Mouse (Mus musculus) right cerebral cortex, adult 18-20 months (tissue): ENCODE data around the gene Osbpl10.

ENCODE experiments used
- DNase-seq: peaks from one replicate; pipeline ENCODE4 v3.0.0; 2022; ENCODE audit warnings: mixed read lengths

Gene Osbpl10

DNA sequence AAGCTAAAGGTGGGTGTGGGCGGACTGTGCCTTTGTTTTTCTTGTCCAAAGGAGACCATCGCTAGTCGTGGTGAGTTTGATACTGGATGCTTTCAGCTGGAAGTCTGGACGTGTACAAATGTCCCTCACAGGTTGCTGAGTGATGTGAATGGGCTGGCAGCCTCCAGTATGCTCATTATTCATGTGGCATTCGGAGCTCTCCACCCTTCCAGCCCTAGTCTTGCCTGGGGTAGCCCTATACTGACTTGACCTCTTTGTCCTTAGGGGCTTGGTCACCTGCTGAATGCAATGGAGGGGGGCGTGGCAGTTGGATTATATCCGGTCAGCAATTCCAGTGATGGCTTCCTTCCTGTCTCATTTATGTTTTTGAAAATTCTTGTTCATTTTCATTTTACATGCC lies 56.4 kb downstream of the Osbpl10 start:
- DNase-seq = no peak

DNA sequence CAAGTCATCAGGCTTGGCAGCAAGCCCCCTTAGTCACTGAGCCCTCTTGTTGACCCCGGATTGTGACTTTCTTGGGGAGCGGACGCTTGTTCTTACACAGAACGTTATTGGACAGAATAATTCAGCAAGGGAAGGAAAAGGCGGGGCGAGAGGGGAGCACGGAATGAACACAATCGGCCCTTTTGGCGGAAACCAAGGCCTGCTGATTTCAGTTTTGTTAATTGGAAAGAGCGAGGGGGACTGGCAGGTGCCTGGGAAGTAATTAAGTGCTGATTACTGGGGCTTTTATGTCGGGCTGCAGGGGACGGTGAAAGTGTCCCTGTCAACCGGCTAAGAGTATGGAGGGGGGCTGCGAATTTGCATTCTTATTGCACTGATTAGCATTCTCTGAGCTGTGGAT lies 59.8 kb downstream of the Osbpl10 start:
- no peak for DNase-seq

- DNase-seq = no peak
Observed at GRCm38 (mm10) chr9:115038686-115039085, 60.3 kb downstream of the Osbpl10 start.

DNA sequence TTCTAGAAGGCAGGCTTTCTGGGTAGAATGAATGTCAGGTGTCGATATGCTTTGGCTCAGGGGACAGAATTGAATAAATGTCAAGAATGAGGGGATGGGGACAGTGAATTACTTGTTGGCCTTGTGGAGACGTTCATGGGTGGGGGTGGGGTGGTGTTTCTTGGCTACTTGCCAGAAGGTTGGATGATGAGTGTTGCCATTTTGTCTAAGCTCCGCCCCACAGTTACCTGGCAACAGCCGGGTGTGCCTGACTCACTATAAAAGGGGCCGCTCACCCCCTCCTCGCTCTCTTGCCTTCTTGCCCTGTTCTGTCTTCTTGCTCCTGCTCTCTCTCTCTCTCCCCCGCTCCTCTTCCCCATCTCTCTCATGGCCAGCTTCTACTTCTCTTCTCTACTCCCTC lies 60.9 kb downstream of the Osbpl10 start:
- DNase-seq = no peak

- DNase-seq = no peak
Observed at GRCm38 (mm10) chr9:115042571-115042970, 64.2 kb downstream of the Osbpl10 start.

DNA sequence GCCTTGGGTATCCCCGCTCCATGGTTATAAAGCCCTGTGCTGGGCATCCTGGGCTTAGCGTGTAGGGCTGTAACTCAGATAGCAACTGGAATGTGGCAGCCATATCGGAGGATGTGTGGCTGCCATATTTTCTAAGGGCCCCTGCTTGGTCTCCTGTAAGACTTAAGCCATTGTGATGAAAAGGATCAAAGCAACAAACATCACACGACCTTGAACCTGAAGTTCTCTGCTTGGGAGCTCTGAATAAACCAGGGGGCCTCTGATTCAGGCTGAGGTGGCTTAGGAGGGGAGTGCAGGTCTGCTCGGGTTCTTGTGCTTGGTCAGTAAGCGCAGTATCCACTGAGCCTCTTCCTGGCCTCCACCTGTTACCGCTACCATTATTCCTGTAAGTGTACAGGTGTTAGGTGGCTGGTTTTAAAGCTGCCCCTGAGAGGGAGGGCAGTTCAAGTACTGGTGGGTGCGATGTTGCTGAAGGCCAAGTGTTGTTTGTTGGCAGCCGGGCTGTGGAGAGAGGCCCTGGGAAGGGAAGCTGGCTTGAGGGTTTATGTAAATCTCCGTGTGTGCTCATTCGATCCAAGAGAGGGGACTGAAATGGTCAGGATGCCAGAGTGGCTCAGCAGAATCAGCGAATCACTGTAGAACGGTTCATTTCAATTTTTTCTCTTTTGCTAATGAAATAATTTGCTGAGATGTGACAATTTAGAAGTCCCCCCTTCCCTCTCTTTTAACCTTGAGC lies 64.8 kb downstream of the Osbpl10 start:
- DNase-seq = no peak

GRCm38 (mm10) chr9:115043881-115044770 lies 65.8 kb downstream of the Osbpl10 start:
- DNase-seq = no peak

GRCm38 (mm10) chr9:115045087-115045800 lies 66.9 kb downstream of the Osbpl10 start:
- no peak for DNase-seq

GRCm38 (mm10) chr9:115046701-115047100 lies 68.3 kb downstream of the Osbpl10 start:
- no peak for DNase-seq

DNA sequence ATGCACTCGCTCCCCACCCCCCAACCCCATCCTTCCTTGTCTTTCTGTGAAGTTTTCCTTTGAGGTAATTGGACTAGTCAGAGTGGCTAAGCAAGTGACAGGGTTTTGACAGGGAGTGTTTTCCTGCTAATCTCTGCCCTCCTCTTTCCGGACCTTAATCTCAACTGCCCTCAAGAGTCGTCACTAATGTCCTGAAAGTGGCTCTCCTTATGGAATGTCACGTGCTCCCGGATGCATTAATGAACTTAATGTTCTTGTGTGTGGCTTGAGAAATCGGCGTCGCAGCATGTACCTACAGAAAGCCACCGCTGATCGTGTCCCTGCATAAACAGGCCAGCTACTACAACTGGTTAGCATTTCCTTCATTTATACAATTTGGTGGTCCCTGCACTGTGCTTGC lies 70.0 kb downstream of the Osbpl10 start:
- DNase-seq = no peak

- no peak for DNase-seq
Observed at GRCm38 (mm10) chr9:115048861-115049260, 70.5 kb downstream of the Osbpl10 start.

DNA sequence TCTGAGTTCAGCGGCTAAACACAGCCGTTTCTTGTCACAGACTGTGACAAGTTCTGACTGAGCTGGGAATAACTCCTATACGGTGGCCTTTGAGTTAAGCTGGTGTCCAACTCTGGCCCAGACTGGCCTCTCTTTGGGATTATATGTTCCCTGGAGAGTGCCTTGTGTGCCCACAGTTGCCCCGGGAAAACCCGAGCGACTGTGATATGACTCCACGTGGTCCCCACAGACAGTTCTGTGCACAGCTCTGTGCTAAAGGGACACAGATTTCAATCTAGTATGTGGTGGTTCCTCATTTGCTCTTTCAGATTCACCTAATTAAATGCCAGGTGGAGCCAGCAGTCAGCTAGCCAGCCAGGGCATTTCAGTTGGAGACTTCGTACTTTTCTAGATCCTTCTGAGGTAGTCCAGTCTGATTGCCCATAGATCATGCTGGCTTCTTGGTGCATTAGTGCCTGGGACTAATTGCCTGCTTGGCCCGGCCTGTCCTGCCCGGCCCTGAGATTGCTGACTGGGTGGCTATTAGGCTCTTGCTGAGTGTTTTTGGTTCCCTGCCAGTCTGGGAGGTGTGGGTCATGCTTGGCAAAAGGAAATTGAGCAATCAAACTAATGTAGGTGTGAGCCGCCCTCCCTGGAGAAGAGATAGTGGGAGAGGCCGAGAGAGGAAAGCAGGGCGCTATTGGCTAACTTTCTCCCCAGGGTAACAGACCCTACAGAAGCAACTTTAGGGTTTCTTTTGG lies 71.8 kb downstream of the Osbpl10 start:
- no peak for DNase-seq

GRCm38 (mm10) chr9:115051976-115052375 lies 73.6 kb downstream of the Osbpl10 start:
- DNase-seq = peak; percentile 67

DNA sequence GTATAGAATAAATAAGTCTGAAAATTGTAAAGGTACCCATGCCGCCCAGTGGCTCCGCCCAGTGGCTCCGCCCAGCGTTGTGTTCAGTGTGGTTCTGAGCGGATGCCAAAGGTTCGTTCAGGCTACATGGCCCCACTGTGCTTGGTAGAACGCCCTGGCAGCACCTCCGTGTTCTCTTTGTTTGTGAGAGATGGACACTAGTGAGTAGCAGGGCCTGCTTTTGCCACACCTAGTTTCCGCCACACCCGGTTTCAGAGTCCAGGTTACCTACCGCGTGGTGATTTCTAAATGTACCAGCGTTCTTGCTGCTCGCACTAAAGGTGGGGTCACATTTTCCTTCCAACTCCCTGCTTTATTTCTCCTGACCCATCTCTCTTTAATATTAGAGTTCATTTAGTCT lies 75.4 kb downstream of the Osbpl10 start:
- DNase-seq = no peak

GRCm38 (mm10) chr9:115055041-115055830 lies 76.9 kb downstream of the Osbpl10 start:
- no peak for DNase-seq

DNA sequence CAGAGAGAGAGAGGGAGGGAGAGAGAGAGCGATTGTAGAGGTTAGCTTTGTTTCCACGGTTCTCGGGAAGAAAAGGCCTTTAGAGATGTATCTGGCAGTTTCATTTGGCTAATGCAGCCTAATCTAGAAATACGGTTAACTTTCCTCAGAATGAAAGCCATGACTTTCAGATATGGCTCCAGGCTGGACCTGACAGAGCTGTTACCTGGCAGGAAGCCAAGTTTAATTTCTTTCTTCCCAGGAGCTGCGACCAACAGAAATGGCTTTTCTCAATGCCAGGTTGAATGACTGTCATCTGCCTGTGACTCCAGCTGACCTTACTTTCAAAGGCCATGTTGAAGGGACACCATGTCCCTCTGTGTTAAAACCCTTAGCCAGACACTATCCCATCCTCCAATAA lies 80.4 kb downstream of the Osbpl10 start:
- no peak for DNase-seq

GRCm38 (mm10) chr9:115064834-115065233 lies 86.5 kb downstream of the Osbpl10 start:
- DNase-seq = no peak

- peak; percentile 72 for DNase-seq
Observed at GRCm38 (mm10) chr9:115067071-115067470, 88.7 kb downstream of the Osbpl10 start.

GRCm38 (mm10) chr9:115075191-115075590 lies 96.8 kb downstream of the Osbpl10 start:
- no peak for DNase-seq

DNA sequence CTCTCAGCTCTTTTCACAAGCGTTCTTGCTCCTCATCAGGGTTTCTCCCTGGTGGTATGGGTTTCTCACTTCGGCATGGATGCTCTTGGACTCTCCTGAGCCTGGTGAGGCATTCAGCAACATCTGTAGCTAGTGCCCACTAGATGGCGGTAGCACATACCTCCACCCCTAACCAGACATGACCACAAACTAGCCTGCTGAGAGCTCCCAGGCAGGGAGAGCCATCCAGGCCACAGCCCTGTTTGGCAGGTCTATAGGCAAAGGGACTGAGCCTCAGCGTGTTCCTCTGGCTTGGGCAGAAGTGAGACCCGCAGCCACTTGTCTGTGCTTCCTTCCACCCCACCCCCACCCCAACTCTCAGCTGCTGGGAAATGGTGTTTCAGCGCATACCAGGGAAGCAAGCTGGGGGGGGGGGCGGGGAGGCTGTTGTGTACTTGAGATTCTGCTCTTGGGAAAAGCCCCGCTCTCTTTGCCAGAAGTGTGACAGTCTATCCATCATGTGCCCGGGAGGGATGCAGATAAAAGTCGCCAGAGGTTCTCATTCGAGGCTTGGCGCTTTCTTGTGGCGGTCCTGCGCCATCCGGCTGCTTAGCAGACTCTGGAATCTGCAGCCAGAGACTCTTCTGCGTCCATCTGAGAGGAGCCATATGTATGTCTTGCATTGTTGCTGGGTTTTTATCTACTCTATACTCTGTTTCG lies 110.1 kb downstream of the Osbpl10 start:
- DNase-seq = peak; percentile 67

- DNase-seq = no peak
Observed at GRCm38 (mm10) chr9:115089644-115090043, 111.3 kb downstream of the Osbpl10 start.
